Mouse (Mus musculus): ENCODE measurements around the gene Kncn. TPM values are rescaled to one million over a fixed set of nuclear protein-coding genes. Genes with fewer than 3 reads are reported as not detected.

Gene Kncn
- polyA plus RNA-seq, 1 experiment = not detected

GRCm38 (mm10) chr4:115848990-115849677 is 35.1 kb upstream of the Kncn start:
- Histone ChIP-seq H3K27ac (ENCODE audit: insufficient read depth, low read length) (no peak overlapping the region), H3K4me1 (ENCODE audit: control insufficient read depth, insufficient read depth, low read length) (0 out of 2 replicates have a peak, but pooled peaks cover 2% of the 10 kb centered on the region), H3K4me3 (ENCODE audit: insufficient read depth, low read length) (no peak overlapping the region)
- no peak for TF ChIP-seq CTCF (IDR thresholded peaks at IDR 0.05; ENCODE audit: borderline replicate concordance, insufficient read depth, low read length)
- TF ChIP-seq POLR2A (IDR thresholded peaks at IDR 0.05; ENCODE audit: low read depth, low read length) = no peak

- Histone ChIP-seq H3K4me3 (ENCODE audit: insufficient read depth, low read length) (no peak overlapping the region), H3K27ac (ENCODE audit: insufficient read depth, low read length) (no peak overlapping the region), H3K4me1 (ENCODE audit: control insufficient read depth, insufficient read depth, low read length) (0 out of 2 replicates have a peak, but pooled peaks cover 2% of the 10 kb centered on the region)
- TF ChIP-seq POLR2A (IDR thresholded peaks at IDR 0.05; ENCODE audit: low read depth, low read length) = no peak
- no peak for TF ChIP-seq CTCF (IDR thresholded peaks at IDR 0.05; ENCODE audit: borderline replicate concordance, insufficient read depth, low read length)
Measured at GRCm38 (mm10) chr4:115850111-115850510, 34.1 kb upstream of the Kncn start.

GRCm38 (mm10) chr4:115850631-115851030 is 33.6 kb upstream of the Kncn start:
- Histone ChIP-seq H3K27ac (ENCODE audit: insufficient read depth, low read length) (no peak overlapping the region), H3K4me3 (ENCODE audit: insufficient read depth, low read length) (no peak overlapping the region), H3K4me1 (ENCODE audit: control insufficient read depth, insufficient read depth, low read length) (0 out of 2 replicates have a peak, but pooled peaks cover 2% of the 10 kb centered on the region)
- TF ChIP-seq POLR2A (IDR thresholded peaks at IDR 0.05; ENCODE audit: low read depth, low read length) (no peak), CTCF (IDR thresholded peaks at IDR 0.05; ENCODE audit: borderline replicate concordance, insufficient read depth, low read length) (no peak)

GRCm38 (mm10) chr4:115851569-115851968 is 32.6 kb upstream of the Kncn start:
- H3K4me1 ChIP-seq (ENCODE audit: control insufficient read depth, insufficient read depth, low read length) = 0 out of 2 replicates have a peak, but pooled peaks cover 2% of the 10 kb centered on the region
- TF ChIP-seq CTCF (IDR thresholded peaks at IDR 0.05; ENCODE audit: borderline replicate concordance, insufficient read depth, low read length) (no peak), POLR2A (IDR thresholded peaks at IDR 0.05; ENCODE audit: low read depth, low read length) (no peak)
- no peak overlapping the region for H3K4me3 ChIP-seq (ENCODE audit: insufficient read depth, low read length)
- H3K27ac ChIP-seq (ENCODE audit: insufficient read depth, low read length) = no peak overlapping the region

- H3K4me3 ChIP-seq (ENCODE audit: insufficient read depth, low read length) = no peak overlapping the region
- no peak for TF ChIP-seq POLR2A (IDR thresholded peaks at IDR 0.05; ENCODE audit: low read depth, low read length)
- TF ChIP-seq CTCF (IDR thresholded peaks at IDR 0.05; ENCODE audit: borderline replicate concordance, insufficient read depth, low read length) = no peak
- H3K4me1 ChIP-seq (ENCODE audit: control insufficient read depth, insufficient read depth, low read length) = 0 out of 2 replicates have a peak, but pooled peaks cover 1% of the 10 kb centered on the region
- no peak overlapping the region for H3K27ac ChIP-seq (ENCODE audit: insufficient read depth, low read length)
Measured at GRCm38 (mm10) chr4:115855100-115855499, 29.1 kb upstream of the Kncn start.

GRCm38 (mm10) chr4:115855609-115856008 is 28.6 kb upstream of the Kncn start:
- H3K27ac ChIP-seq (ENCODE audit: insufficient read depth, low read length) = no peak overlapping the region
- TF ChIP-seq POLR2A (IDR thresholded peaks at IDR 0.05; ENCODE audit: low read depth, low read length) (no peak), CTCF (IDR thresholded peaks at IDR 0.05; ENCODE audit: borderline replicate concordance, insufficient read depth, low read length) (no peak)
- H3K4me1 ChIP-seq (ENCODE audit: control insufficient read depth, insufficient read depth, low read length) = 0 out of 2 replicates have a peak, but pooled peaks cover 1% of the 10 kb centered on the region
- H3K4me3 ChIP-seq (ENCODE audit: insufficient read depth, low read length) = no peak overlapping the region

- Histone ChIP-seq H3K4me3 (ENCODE audit: insufficient read depth, low read length) (no peak overlapping the region), H3K4me1 (ENCODE audit: control insufficient read depth, insufficient read depth, low read length) (0 out of 2 replicates have a peak, but pooled peaks cover 1% of the 10 kb centered on the region), H3K27ac (ENCODE audit: insufficient read depth, low read length) (no peak overlapping the region)
- TF ChIP-seq CTCF (IDR thresholded peaks at IDR 0.05; ENCODE audit: borderline replicate concordance, insufficient read depth, low read length) (no peak), POLR2A (IDR thresholded peaks at IDR 0.05; ENCODE audit: low read depth, low read length) (no peak)
Measured at GRCm38 (mm10) chr4:115856282-115856681, 27.9 kb upstream of the Kncn start.

GRCm38 (mm10) chr4:115857293-115857883 is 26.8 kb upstream of the Kncn start:
- H3K4me3 ChIP-seq (ENCODE audit: insufficient read depth, low read length) = no peak overlapping the region
- H3K4me1 ChIP-seq (ENCODE audit: control insufficient read depth, insufficient read depth, low read length) = 0 out of 2 replicates have a peak, but pooled peaks cover 1% of the 10 kb centered on the region
- H3K27ac ChIP-seq (ENCODE audit: insufficient read depth, low read length) = no peak overlapping the region
- TF ChIP-seq POLR2A (IDR thresholded peaks at IDR 0.05; ENCODE audit: low read depth, low read length) = no peak
- TF ChIP-seq CTCF (IDR thresholded peaks at IDR 0.05; ENCODE audit: borderline replicate concordance, insufficient read depth, low read length) = no peak

GRCm38 (mm10) chr4:115863352-115863751 is 20.8 kb upstream of the Kncn start:
- Histone ChIP-seq H3K27ac (ENCODE audit: insufficient read depth, low read length) (no peak overlapping the region), H3K4me1 (ENCODE audit: control insufficient read depth, insufficient read depth, low read length) (no peaks in the 10 kb centered on the region), H3K4me3 (ENCODE audit: insufficient read depth, low read length) (no peak overlapping the region)
- TF ChIP-seq CTCF (IDR thresholded peaks at IDR 0.05; ENCODE audit: borderline replicate concordance, insufficient read depth, low read length) (no peak), POLR2A (IDR thresholded peaks at IDR 0.05; ENCODE audit: low read depth, low read length) (no peak)

GRCm38 (mm10) chr4:115863880-115864279 is 20.3 kb upstream of the Kncn start:
- Histone ChIP-seq H3K27ac (ENCODE audit: insufficient read depth, low read length) (no peak overlapping the region), H3K4me1 (ENCODE audit: control insufficient read depth, insufficient read depth, low read length) (no peaks in the 10 kb centered on the region), H3K4me3 (ENCODE audit: insufficient read depth, low read length) (no peak overlapping the region)
- no peak for TF ChIP-seq POLR2A (IDR thresholded peaks at IDR 0.05; ENCODE audit: low read depth, low read length)

Data from embryonic fibroblast, embryonic 13.5 days (primary cell).